Mouse (Mus musculus): ENCODE measurements around the gene Celf2. TPM values are rescaled to one million over a fixed set of nuclear protein-coding genes. Genes with fewer than 3 reads are reported as not detected.

Celf2 gene
- polyA plus RNA-seq, 1 experiment from 2014 or later, result 13.6 TPM

GRCm38 (mm10) chr2:7222886-7223285 is 286.5 kb downstream of the Celf2 start:
- Histone ChIP-seq H3K36me3 (no peaks in the 10 kb centered on the region), H3K4me1 (no peaks in the 10 kb centered on the region), H3K4me3 (no peak overlapping the region), H3K27me3 (replicated peaks) (no peaks in the 10 kb centered on the region), H3K9me3 (replicated peaks) (no peaks in the 10 kb centered on the region), H3K27ac (no peak overlapping the region), H3K9ac (no peak overlapping the region), H3K4me2 (no peak overlapping the region)
- no peak for ATAC-seq
- WGBS (ENCODE audit: insufficient replicate concordance), result 52% methylated on average over 6 of the region's 6 CpGs

GRCm38 (mm10) chr2:7221856-7222255 is 287.5 kb downstream of the Celf2 start:
- no peak overlapping the region for H3K9ac ChIP-seq
- no peaks in the 10 kb centered on the region for H3K27me3 ChIP-seq (replicated peaks)
- no peaks in the 10 kb centered on the region for H3K36me3 ChIP-seq
- no peaks in the 10 kb centered on the region for H3K9me3 ChIP-seq (replicated peaks)
- no peak for ATAC-seq
- WGBS (ENCODE audit: insufficient replicate concordance), result 39% methylated on average over 1 of the region's 1 CpGs
- H3K4me2 ChIP-seq, result no peak overlapping the region
- no peaks in the 10 kb centered on the region for H3K4me1 ChIP-seq
- H3K27ac ChIP-seq, result no peak overlapping the region
- H3K4me3 ChIP-seq, result no peak overlapping the region

- no peak for ATAC-seq
- H3K4me3 ChIP-seq, result no peak overlapping the region
- H3K9ac ChIP-seq, result no peak overlapping the region
- H3K27me3 ChIP-seq (replicated peaks), result no peaks in the 10 kb centered on the region
- H3K4me1 ChIP-seq, result no peaks in the 10 kb centered on the region
- no peak overlapping the region for H3K4me2 ChIP-seq
- WGBS (ENCODE audit: insufficient replicate concordance), result 65% methylated on average over 2 of the region's 2 CpGs
- no peak overlapping the region for H3K27ac ChIP-seq
- H3K36me3 ChIP-seq, result no peaks in the 10 kb centered on the region
- H3K9me3 ChIP-seq (replicated peaks), result no peaks in the 10 kb centered on the region
These were observed 291.3 kb downstream of the Celf2 start for GRCm38 (mm10) chr2:7218101-7218500.

- Histone ChIP-seq H3K4me3 (no peak overlapping the region), H3K9me3 (replicated peaks) (no peaks in the 10 kb centered on the region), H3K27me3 (replicated peaks) (no peaks in the 10 kb centered on the region), H3K4me1 (no peaks in the 10 kb centered on the region), H3K27ac (no peak overlapping the region), H3K4me2 (no peak overlapping the region), H3K9ac (no peak overlapping the region), H3K36me3 (no peaks in the 10 kb centered on the region)
- ATAC-seq, result no peak
- WGBS (ENCODE audit: insufficient replicate concordance), result 70% methylated on average over 15 of the region's 15 CpGs
These were observed 301.5 kb downstream of the Celf2 start for GRCm38 (mm10) chr2:7207691-7208504.

- H3K36me3 ChIP-seq, result no peaks in the 10 kb centered on the region
- no peak overlapping the region for H3K9ac ChIP-seq
- H3K9me3 ChIP-seq (replicated peaks), result no peaks in the 10 kb centered on the region
- ATAC-seq, result no peak
- H3K4me3 ChIP-seq, result no peak overlapping the region
- H3K27ac ChIP-seq, result no peak overlapping the region
- no peaks in the 10 kb centered on the region for H3K4me1 ChIP-seq
- H3K4me2 ChIP-seq, result no peak overlapping the region
- H3K27me3 ChIP-seq (replicated peaks), result no peaks in the 10 kb centered on the region
- 66% methylated on average over 2 of the region's 2 CpGs for WGBS (ENCODE audit: insufficient replicate concordance)
These were observed 315.9 kb downstream of the Celf2 start for GRCm38 (mm10) chr2:7193413-7193812.

GRCm38 (mm10) chr2:7179186-7179585 is 330.2 kb downstream of the Celf2 start:
- no peak for ATAC-seq
- 38% methylated on average over 1 of the region's 1 CpGs for WGBS (ENCODE audit: insufficient replicate concordance)
- Histone ChIP-seq H3K4me1 (no peaks in the 10 kb centered on the region), H3K9ac (no peak overlapping the region), H3K27me3 (replicated peaks) (no peaks in the 10 kb centered on the region), H3K4me3 (no peak overlapping the region), H3K36me3 (no peaks in the 10 kb centered on the region), H3K27ac (no peak overlapping the region), H3K9me3 (replicated peaks) (no peaks in the 10 kb centered on the region), H3K4me2 (no peak overlapping the region)

GRCm38 (mm10) chr2:7173271-7174064 is 335.9 kb downstream of the Celf2 start:
- Histone ChIP-seq H3K36me3 (no peaks in the 10 kb centered on the region), H3K27ac (no peak overlapping the region), H3K4me2 (no peak overlapping the region), H3K27me3 (replicated peaks) (no peaks in the 10 kb centered on the region), H3K9me3 (replicated peaks) (no peaks in the 10 kb centered on the region), H3K4me3 (no peak overlapping the region), H3K4me1 (no peaks in the 10 kb centered on the region), H3K9ac (no peak overlapping the region)
- WGBS (ENCODE audit: insufficient replicate concordance), result 64% methylated on average over 11 of the region's 11 CpGs
- ATAC-seq, result no peak

- Histone ChIP-seq H3K27ac (no peak overlapping the region), H3K9me3 (replicated peaks) (no peaks in the 10 kb centered on the region), H3K4me1 (no peaks in the 10 kb centered on the region), H3K27me3 (replicated peaks) (no peaks in the 10 kb centered on the region), H3K9ac (no peak overlapping the region), H3K4me2 (no peak overlapping the region), H3K36me3 (no peaks in the 10 kb centered on the region), H3K4me3 (no peak overlapping the region)
- no peak for ATAC-seq
- 82% methylated on average over 8 of the region's 8 CpGs for WGBS (ENCODE audit: insufficient replicate concordance)
These were observed 338.2 kb downstream of the Celf2 start for GRCm38 (mm10) chr2:7171087-7171696.

GRCm38 (mm10) chr2:7165786-7166185 is 343.6 kb downstream of the Celf2 start:
- 51% methylated on average over 3 of the region's 3 CpGs for whole genome bisulfite sequencing (ENCODE audit: insufficient replicate concordance)
- ATAC-seq, result no peak
- Histone ChIP-seq H3K27ac (no peak overlapping the region), H3K4me2 (no peak overlapping the region), H3K4me3 (no peak overlapping the region), H3K4me1 (no peaks in the 10 kb centered on the region), H3K9ac (no peak overlapping the region), H3K9me3 (replicated peaks) (no peaks in the 10 kb centered on the region), H3K27me3 (replicated peaks) (no peaks in the 10 kb centered on the region), H3K36me3 (no peaks in the 10 kb centered on the region)

- 53% methylated on average over 6 of the region's 6 CpGs for WGBS (ENCODE audit: insufficient replicate concordance)
These were observed 349.3 kb downstream of the Celf2 start for GRCm38 (mm10) chr2:7160108-7160507.

GRCm38 (mm10) chr2:7147303-7147702 is 362.1 kb downstream of the Celf2 start:
- no peak overlapping the region for H3K27ac ChIP-seq
- no peak overlapping the region for H3K9ac ChIP-seq
- no peaks in the 10 kb centered on the region for H3K36me3 ChIP-seq
- H3K27me3 ChIP-seq (replicated peaks), result no peaks in the 10 kb centered on the region
- no peaks in the 10 kb centered on the region for H3K9me3 ChIP-seq (replicated peaks)
- no peak for ATAC-seq
- 72% methylated on average over 3 of the region's 3 CpGs for WGBS (ENCODE audit: insufficient replicate concordance)
- no peak overlapping the region for H3K4me2 ChIP-seq
- H3K4me3 ChIP-seq, result no peak overlapping the region
- no peaks in the 10 kb centered on the region for H3K4me1 ChIP-seq

More at GRCm38 (mm10) chr2:7160108-7160507, 349.3 kb downstream of the Celf2 start:
- H3K36me3 ChIP-seq, result no peaks in the 10 kb centered on the region
- H3K4me2 ChIP-seq, result no peak overlapping the region
- no peak overlapping the region for H3K4me3 ChIP-seq
- no peak overlapping the region for H3K9ac ChIP-seq
- no peaks in the 10 kb centered on the region for H3K9me3 ChIP-seq (replicated peaks)
- no peaks in the 10 kb centered on the region for H3K4me1 ChIP-seq
- ATAC-seq, result no peak
- H3K27me3 ChIP-seq (replicated peaks), result no peaks in the 10 kb centered on the region
- H3K27ac ChIP-seq, result no peak overlapping the region

- no peak for ATAC-seq
- Histone ChIP-seq H3K9me3 (replicated peaks) (no peaks in the 10 kb centered on the region), H3K4me2 (no peak overlapping the region), H3K9ac (no peak overlapping the region), H3K27ac (no peak overlapping the region), H3K4me3 (no peak overlapping the region), H3K36me3 (no peaks in the 10 kb centered on the region), H3K27me3 (replicated peaks) (no peaks in the 10 kb centered on the region), H3K4me1 (no peaks in the 10 kb centered on the region)
- WGBS (ENCODE audit: insufficient replicate concordance), result 62% methylated on average over 4 of the region's 4 CpGs
These were observed 363.8 kb downstream of the Celf2 start for GRCm38 (mm10) chr2:7145541-7146043.
